Mouse (Mus musculus) MN1 (cell line): ENCODE results near the gene Gas7.

Experiments used
- DNase-seq: peaks from one replicate; pipeline ENCODE4 v3.0.0-alpha.2; 2016; ENCODE audit warnings: low spot score

The Gas7 gene

DNA sequence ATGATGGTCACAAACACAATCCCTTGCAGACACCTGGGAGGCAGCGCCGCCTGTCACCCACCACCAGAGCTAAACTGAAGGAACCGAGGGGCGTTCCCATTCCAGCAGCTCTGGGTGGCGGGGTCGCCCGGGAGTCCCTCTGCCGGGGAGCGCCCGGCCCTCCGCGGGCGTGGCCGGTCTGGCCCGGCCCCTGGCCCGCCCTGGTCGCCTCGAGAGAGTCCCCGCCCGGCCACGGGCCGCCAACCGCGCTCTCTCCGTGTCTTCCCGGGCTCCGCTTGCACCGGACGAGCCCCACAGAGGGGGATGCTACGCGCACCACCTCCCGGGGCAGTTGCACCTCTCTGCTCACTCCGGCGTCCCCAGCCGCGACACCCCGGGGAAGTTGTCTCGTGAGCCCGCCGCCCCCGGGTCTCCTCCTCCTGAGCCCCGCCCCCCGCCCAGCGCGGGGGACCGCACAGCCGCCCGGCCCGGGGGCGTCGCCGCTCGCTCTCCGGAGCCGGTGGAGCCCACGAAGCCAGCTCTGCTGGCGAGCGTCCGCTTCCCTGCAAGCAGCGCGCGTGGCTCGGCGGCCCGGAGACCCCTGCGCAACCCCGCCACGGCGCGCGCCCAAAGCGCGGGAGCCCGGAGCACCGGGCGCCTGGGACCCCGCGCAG lies at the start of gene Gas7:
Gene Gas7 (plus strand): TSS at position 564 of the 653 bp plus-strand sequence.
- DNase-seq: no peak

DNA sequence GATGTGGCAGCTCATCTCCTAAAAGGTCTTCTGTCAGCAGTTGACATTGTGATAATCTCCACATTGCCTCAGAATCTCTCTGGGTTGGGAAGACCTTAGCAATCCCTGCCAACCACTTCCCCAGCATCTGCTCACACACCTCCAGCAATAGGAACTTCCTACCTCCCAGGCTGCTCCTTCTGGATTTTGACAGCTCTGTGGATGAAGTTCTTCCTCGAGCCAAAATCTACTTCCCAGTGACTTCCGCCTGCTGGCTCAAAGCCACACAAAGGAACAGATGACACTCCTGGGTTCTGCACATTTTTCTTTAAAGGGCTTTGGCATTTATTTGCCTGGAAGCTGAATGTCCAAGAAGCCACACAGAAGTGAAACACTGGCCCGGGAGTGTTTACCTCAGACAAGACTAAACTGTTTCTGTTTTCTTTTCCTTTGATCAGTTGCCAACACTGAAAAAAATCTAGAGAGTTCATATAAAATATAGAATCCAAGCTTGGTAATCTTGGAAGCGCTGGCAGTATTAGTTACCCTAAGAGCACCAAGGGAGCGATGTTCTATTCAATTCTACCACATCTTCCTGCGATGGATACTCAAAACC lies 40.8 kb upstream of the Gas7 start:
- DNase-seq: no peak

DNA sequence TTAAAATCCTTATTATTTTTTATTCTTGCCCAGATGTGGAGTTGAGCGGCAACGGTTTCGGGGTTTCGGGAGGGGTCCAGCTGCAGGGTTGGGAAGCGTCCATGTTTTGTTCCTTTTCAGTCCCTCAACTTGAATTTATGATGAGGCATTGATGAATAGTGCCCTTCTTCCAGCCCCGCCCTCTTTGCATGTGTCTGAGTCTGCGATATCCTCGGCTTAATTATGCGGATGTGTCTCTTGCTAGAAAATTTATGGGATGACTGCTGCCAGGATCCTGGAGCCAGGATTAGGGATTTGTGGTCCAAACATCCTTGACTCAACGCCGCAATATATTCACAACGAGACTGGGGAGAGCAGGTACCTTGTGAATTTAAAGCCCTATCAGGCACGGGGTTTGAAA lies 31.7 kb upstream of the Gas7 start:
- DNase-seq: no peak

DNA sequence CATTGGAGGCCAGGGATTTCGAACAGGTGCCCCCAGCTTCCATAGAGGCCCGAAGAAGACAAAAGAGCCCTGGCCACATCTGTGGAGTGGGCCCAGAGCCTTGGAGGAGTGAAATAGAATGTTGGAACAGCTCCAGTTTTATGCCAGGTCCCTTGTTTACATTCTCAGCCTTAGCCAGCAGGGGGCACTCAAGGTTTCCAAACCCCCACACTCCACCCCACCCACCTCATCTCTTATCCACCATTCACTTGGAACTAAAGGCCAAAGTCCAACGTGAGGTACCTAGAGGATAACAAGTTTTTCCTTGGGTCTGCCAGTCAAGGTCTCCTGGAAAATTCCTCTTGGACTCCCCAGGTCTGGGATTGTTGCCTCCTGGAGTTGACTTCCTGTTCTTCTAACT lies 27.0 kb upstream of the Gas7 start:
- no peak for DNase-seq

DNA sequence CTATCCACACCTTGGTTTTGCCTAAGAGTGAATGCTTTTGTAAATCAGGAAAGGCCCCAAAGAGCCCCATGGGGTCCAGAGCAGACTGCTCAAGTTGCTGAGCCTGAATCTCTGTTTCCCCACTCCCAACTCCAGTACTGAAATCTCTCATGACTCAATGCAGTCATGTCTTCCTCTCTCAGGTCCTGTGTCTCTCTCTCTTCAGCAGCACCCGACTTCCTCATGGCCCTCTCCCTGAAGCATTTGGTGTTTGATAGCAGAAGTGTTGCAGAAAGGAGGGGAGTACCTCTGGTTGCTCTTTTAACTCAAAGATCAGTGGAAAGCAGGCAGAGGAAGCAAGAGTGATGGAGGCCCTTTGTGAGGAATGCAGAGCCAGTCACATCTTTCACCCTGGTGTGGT lies 25.4 kb upstream of the Gas7 start:
- no peak for DNase-seq

DNA sequence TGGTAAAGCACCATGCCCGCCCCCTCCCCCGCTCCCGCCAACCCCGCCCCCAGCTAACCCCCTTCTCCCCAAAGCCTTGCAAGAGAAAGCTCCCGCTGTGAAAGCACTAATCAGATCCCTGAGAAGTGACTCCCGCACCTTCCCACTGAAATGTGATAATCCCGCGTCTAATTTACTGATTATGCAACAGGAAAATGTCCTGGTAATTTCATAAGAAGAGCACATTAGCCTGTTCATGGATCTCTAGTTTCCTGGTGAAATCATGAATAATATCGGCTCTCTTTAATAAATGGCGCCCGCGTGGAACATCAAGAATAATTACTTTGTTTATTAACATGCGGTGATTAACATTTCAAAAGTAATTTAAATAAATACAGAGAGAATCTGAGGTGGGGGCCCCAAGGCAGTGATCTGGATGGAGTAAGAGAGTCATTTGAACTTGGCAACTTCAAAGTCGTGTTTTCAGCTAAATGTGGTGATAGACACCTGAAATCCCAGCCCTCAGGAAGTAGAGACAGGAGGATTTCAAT lies 24.1 kb upstream of the Gas7 start:
- DNase-seq: no peak

DNA sequence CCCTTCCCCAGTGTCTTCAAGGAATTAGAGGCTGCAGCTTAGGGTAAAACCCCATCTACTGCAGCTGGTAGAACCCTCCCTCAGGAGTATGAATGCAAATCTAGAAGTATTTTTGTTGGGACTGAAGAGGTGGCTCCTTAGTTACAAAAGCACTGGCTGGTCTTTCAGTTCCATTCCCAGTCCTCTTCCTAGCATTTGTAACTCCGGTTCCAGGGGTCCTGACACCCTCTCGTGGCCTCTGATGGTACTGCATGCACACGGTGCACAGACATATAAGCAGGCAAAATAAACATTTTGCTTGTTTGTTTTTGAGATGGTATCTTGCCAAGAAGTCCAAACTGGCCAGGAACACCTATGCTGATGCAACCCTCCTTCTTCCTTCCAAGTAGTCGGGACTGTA lies 23.4 kb upstream of the Gas7 start:
- DNase-seq: no peak

DNA sequence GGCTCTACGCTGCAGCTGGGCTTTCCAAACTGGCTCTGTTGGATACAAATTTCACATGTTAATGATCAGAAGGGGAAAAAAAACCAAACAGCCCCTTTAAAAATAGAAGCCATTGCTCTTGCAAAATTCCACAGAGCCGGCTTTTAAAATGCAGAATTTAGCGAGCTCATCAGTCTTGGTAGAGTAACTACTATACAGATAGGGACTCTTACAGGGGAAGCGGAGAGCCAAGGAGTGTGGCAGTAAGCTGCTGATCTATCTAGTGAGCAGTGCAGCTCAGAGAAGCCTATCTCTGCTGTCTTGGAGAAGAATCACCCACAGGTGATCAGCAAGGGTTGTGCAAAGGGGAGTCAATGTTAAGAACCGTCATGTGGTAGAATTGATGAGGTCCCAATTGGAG lies 21.5 kb upstream of the Gas7 start:
- no peak for DNase-seq

DNA sequence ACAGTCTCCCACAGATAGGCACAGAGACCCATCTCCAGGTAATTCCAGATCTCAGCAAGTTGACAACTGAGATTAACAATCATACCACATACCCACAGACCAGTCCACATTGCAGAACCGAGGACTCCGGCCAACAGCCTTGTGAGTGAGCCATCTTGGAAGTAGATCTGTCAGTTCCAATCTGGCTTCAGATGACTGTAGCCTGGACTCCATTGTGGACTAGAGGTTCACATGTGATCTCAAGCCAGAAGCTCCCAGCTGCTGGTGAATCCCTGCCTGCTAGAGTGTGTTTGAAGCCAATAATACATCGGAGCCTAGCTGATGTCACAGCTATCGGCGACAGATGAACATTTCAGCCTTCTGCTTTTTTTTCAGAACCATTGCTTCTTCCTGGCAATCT lies 16.5 kb upstream of the Gas7 start:
- no peak for DNase-seq

DNA sequence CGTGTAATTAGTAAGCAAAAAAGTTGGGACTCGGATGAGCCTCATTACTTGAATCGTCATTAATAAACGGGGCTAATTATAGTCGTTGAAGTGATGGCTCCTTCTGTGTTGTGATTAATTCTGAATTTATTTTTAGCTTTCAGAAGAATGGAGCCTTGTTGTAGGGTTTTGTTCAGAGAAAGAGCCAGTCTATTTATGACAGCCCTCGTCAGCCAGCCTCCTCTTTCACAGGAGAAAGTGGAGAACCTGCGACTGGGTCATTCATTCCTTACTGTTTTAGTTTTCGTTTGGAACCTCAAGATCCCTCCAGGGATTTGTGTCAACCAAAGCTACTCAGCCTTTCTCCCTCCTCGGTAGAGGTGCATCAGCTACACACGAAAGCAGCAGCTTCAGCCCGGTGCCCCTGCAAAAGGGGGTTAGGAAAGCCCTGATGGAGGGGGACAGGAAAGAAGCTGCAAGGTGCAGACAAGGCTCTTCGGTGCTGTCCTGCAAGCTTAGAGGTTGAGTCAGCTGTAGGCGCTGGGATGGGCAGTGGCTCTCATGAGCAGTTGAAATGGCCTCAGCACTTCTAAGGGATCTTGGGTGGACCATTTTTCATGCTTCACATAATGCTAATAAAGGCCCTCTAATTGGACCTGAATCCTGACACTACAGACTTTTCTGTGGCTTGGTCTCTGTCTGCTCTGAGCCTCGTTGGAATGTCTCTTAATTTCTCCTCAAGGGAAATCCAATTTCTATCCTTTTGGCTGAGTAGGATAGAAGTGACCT lies 10.0 kb upstream of the Gas7 start:
- no peak for DNase-seq

DNA sequence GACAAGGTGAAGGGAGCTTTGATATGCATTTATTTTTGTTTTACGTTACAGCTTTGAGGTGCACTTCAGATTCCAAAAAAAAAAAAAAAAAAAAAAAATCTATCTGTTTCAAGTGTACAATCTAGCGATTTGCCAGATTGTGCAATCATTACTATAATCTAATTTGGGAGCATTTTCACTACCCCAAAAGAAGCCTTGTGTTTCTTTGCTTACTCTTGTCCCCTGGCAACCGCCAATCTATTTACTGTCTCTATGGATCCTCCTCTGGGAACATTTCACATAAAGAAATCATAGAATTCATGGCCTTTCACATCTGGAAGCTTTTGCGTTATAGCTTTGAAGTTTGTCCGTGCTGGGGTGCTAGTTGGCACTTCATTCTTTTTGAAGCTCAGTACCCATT lies 3.7 kb upstream of the Gas7 start:
- DNase-seq: no peak

DNA sequence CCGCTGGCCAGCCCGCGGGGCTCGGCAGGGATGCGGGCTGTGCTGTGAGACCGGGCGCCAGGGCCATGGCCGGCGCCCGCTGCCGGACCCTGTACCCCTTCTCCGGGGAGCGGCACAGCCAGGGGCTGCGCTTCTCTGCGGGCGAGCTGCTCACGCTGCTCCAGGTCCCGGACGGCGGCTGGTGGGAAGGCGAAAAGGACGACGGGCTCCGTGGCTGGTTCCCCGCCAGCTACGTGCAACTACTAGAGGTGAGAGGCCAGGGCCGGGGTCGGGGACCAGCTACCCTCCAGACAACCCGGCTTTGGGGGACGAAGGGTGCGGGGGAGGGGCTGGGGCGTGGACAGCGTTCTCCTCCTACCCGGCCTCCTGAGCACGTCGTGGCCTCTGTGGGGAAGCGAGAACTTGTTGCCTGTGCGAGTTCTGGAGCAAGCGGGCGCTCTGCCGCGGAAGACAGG lies 317 bp downstream of the Gas7 start:
- DNase-seq: no peak

DNA sequence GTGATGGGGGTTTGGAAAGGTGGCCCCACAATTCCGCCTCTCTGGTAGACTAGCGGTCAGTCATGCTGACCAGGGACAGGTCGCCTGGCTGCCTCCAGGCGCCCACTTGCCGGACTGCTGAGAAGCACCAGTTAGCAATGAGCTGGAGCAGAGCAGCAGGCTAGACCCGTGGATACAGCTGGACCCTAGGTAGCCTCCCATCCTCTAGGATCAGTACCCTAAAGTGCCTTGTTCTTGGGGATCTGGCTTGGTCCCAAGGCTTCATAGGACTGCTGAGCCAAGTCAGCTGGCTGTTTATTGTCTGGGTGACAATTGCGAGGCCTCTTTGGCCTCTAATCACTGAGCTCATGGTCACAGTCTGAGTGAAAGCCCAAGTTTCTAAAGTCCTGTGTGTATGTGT lies 792 bp downstream of the Gas7 start:
- no peak for DNase-seq

DNA sequence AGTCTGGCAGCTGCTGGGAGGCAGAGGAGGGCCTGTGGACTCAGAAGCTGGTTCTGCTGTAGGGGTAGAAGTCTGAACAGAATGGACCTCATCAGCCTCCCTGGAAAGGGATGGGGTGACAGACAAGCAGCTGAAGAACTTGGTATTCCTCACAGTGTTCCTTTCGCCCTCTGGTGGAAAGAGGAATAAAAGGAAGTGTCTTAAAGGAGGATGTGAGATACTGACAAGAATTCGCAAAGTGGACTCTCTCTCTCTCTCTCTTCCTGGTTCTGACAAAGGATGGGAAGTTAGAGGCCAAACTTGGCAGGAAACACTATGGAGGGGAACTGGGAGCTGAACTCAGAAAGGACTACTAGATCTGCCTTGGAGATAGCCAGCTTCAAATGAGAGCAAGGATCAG lies 2.9 kb downstream of the Gas7 start:
- no peak for DNase-seq

DNA sequence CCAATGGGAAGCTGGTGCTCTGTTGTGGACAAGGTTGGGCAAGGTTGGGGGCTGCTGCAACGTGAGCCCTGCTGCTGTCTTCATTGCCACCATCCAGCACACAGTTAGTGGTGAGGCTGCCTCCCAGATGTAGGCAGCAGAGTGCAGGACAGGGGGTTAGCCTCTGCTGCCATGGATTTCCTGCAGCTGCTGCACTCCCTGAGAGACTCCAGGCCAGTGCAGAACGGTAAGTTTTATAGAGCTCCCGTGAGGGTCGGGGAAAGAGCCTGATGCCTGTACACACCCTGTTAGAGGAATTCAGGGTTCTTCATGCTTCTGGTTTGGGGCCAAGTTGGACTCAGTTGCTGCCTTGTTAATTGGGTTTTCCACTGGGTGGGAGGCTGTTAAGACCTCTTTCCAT lies 11.9 kb downstream of the Gas7 start:
- no peak for DNase-seq

DNA sequence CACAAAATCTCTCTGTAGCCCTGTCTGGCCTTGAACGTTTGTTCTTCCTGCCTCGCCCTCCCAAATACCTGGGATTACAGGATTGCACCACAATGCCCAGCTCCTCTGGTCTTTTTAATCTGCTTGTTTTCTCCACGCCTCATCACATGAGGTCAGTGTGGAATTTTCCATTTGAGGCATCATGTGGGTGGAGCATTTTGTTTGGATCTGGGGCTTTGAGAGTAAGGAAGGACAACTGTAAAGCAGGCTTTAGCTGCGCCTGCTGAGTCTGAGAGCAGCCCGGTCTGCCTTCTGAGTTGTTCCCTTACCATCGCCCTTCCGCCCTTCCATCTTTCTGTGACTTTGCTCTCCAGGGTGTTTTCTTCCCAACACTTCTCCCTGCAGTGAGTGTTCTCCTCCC lies 13.6 kb downstream of the Gas7 start:
- DNase-seq: no peak

DNA sequence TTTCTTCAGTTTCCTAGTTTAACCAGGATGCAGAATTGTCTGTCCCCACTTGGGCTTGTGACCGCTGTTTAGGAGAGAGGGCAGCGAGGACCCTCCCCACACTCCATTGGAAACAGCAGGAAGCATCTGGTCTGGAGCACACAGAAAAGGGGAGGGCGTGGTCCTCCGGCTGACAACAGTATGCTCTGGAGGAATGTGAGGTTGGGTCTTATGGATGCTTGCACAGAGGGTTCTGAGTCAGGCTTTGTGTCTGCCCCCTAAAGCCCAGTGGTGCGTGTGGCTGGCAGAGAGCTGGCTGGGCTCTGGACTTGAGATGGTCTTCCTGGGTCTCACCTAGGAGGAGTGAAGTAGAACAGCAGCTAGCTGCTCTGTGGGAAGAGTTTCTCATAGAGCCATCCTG lies 19.4 kb downstream of the Gas7 start:
- DNase-seq: no peak

DNA sequence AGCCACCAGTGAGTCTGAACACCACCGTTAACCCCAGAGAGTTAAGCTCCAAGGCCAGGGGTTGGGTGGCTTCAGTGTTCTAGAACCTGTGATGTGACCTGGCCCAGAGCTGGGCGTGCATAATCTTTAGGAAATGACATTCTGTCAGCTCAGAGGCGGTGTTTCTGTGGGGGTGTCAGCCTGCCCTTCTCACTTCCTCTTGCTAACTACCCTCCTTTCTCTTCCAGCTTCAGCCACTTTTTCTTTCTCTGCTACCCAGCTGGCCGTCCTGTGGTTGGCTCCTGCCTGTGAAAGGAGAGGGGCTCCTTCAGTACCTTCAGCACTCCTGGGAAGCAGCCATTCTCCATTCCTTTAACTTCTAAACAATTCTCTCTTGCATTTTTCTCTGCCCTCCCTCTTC lies 24.3 kb downstream of the Gas7 start:
- DNase-seq: no peak

DNA sequence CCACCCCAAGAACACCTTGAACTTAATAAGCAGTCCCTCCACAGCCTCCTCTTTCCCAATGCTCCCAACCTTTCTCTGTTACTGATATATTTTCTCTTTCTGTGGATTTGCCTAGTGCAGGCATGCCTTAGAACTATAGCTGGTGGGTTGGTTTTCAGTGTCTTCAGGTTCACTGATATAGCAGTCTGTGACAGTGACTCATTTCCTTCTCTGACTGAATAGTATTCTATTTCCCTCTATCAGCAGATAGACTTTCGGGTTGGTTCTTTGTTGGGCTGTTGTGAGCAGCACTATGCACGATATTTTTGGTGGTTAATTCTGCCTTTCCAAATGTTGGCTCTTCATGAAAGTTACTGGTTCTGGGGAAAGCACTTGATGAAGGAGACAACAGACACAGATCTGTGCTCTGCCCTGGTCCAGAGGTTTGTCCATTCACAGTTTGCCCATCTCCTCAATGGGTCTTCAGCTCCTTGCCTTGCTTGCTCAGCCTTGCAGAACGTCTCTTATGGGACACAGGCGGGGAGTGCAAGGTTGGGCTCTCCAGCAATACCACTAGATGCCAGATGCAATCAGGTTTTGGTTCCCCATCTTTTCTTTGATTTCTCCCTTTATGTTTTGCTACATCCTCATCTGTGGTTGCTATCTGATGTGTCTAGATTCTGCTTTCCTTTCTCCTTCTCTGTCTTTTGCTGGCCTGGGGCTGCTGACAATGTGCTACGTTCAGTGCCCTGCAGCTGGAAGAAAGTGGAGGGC lies 25.1 kb downstream of the Gas7 start:
- DNase-seq: no peak

DNA sequence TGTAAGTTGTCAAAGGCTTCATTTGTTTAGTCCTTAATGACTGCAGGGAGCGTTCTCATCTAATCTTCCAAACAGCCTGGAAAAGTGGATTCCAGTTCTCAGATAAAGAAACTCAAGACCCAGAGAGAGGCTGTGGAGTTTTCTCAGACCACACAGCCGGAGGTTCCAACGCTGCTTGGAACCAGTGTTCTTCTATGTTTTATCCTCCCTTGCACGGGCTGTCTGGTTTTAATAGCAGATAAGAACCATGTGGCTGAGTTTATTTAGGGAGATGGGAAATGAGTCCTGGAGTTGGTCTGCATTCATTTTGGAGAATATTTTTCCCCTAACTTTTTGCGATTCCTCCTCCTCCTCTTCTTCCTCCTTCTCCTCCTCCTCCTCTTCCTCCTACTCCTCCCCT lies 26.5 kb downstream of the Gas7 start:
- no peak for DNase-seq

DNA sequence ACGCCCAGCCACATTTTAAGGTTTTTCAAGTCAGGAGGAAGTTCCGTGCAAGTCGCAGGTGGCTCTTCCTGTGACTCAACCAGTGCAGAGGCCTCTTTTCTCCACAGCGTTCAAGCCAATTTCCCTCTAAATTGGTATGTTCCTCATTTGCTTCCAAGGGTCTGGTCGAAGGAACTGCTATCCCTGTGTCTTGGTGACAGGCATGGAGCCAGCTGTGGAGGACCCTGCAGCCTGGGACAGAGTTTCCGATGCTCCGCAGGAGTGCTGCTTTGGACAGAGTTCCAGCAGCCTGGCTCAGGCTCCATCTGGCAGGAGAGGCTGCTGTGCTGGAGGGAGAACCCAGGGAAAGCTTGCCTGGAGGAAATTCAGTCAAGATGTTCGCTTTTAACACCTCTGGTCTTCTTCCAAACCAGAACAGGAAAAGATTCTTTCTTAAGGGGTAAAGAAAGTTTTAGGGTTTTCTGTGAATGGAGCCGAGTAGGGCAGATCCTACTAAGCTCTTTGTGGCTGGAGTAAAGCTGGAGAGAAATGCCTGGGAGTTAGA lies 27.1 kb downstream of the Gas7 start:
- no peak for DNase-seq

DNA sequence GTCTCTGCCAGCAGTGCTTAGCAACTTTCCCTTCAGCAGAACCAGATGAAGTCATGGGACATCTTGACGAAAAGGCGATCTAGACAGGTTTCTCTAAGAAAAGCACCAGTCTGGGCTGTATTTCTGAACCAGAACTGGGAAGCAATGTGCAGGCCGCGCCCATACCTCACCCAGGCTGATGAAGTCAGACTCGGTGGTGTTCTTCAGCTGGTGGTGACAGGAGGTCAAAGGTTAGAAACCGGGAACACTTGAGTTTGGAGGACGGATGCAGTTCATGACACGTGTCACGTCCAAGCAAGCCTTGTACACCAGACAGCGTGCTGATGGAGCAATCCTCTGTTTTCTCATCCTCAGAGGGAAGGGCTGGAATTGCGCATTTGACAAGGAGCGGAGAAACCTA lies 32.9 kb downstream of the Gas7 start:
- DNase-seq: no peak
